Mouse (Mus musculus) kidney, adult 2 months (tissue): ENCODE data around the gene Ttll1.

ENCODE experiments used
- CTCF ChIP-seq: fragments of 200-500 bp; conservative IDR thresholded peaks from 2 replicates; pipeline ENCODE4 v1.5.1; 2011; ENCODE audit warnings: low read depth, mild to moderate bottlenecking, control low read depth, low read length, moderate library complexity, mixed read lengths; ENCODE audit not compliant: insufficient read depth, insufficient read length
- POLR2A ChIP-seq: fragments of 200-500 bp; IDR thresholded peaks from one replicate; pipeline ENCODE4 v1.6.1; 2011; ENCODE audit warnings: low read depth, low read length, control low read depth

- TF ChIP-seq CTCF: no peak
- no peak for TF ChIP-seq POLR2A
These were observed 59.0 kb downstream of the Ttll1 start for GRCm38 (mm10) chr15:83451621-83452210.
